Mouse (Mus musculus) myocyte (in vitro differentiated cells): ENCODE results near the gene Fam193b. TPM values are rescaled to one million over a fixed set of nuclear protein-coding genes. Genes with fewer than 3 reads are reported as not detected.

Experiments
- H3K27me3 ChIP-seq: one replicate; pipeline ENCODE4 v1.6.1; 2011; ENCODE audit not compliant: control insufficient read depth, insufficient read depth, insufficient read length
- H3K36me3 ChIP-seq: one replicate; pipeline ENCODE4 v1.6.1; 2011; ENCODE audit not compliant: control insufficient read depth, insufficient read depth
- H3K4me2 ChIP-seq: one replicate; pipeline ENCODE4 v1.6.1; 2011; ENCODE audit warnings: low read depth, control low read depth
- H3K4me3 ChIP-seq: one replicate; pipeline ENCODE4 v1.5.1; 2011; ENCODE audit warnings: mild to moderate bottlenecking, control low read depth, moderate library complexity
- H3K79me2 ChIP-seq: one replicate; pipeline ENCODE4 v1.6.1; 2011; ENCODE audit not compliant: control insufficient read depth, insufficient read depth
- H3ac ChIP-seq: one replicate; pipeline ENCODE4 v1.6.1; 2011; ENCODE audit not compliant: control insufficient read depth, insufficient read length
- CEBPB ChIP-seq: IDR thresholded peaks from 2 replicates; pipeline ENCODE4 v1.6.1; 2011; ENCODE audit warnings: mild to moderate bottlenecking, moderate library complexity; ENCODE audit not compliant: poor library complexity, insufficient read depth, severe bottlenecking
- E2F4 ChIP-seq: IDR thresholded peaks from one replicate; pipeline ENCODE4 v1.6.1; 2011; ENCODE audit warnings: mild to moderate bottlenecking, control low read depth, moderate library complexity; ENCODE audit not compliant: insufficient read depth
- MAX ChIP-seq: IDR thresholded peaks from one replicate; pipeline ENCODE4 v1.6.1; 2011; ENCODE audit warnings: low read depth, mild to moderate bottlenecking, control low read depth
- MYOD1 ChIP-seq, 3 experiments: IDR thresholded peaks; one replicate each; pipeline ENCODE4 v1.6.1; 2011; ENCODE audit warnings: control low read depth in 2 of 3, low read depth in 2 of 3, mild to moderate bottlenecking in 2 of 3, moderate library complexity in 1 of 3; ENCODE audit not compliant: insufficient read length in 2 of 3, control insufficient read depth in 1 of 3
- MYOG ChIP-seq, 3 experiments: IDR thresholded peaks; one replicate each; pipeline ENCODE4 v1.6.1; 2011; ENCODE audit warnings: control low read depth in 2 of 3, low read depth in 2 of 3, mild to moderate bottlenecking in 2 of 3; ENCODE audit not compliant: insufficient read length in 2 of 3, control insufficient read depth in 1 of 3, insufficient read depth in 1 of 3
- POLR2A ChIP-seq: IDR thresholded peaks from one replicate; pipeline ENCODE4 v1.6.1; 2011; ENCODE audit warnings: low read depth, mild to moderate bottlenecking, control low read depth, moderate library complexity; ENCODE audit not compliant: insufficient read length
- POLR2AphosphoS2 ChIP-seq: IDR thresholded peaks from one replicate; pipeline ENCODE4 v1.6.1; 2011; ENCODE audit warnings: low read depth, control low read depth; ENCODE audit not compliant: insufficient read length
- REST ChIP-seq: IDR thresholded peaks from one replicate; pipeline ENCODE4 v1.6.1; 2011; ENCODE audit warnings: mild to moderate bottlenecking, control low read depth, moderate library complexity; ENCODE audit not compliant: insufficient read depth, insufficient read length
- SRF ChIP-seq: IDR thresholded peaks from one replicate; pipeline ENCODE4 v1.6.1; 2011; ENCODE audit warnings: low read depth; ENCODE audit not compliant: control insufficient read depth, insufficient read length
- TCF12 ChIP-seq: IDR thresholded peaks from one replicate; pipeline ENCODE4 v1.6.1; 2011; ENCODE audit warnings: mild to moderate bottlenecking, control low read depth; ENCODE audit not compliant: poor library complexity, insufficient read depth, severe bottlenecking
- TCF3 ChIP-seq: IDR thresholded peaks from one replicate; pipeline ENCODE4 v1.6.1; 2011; ENCODE audit warnings: low read depth, control low read depth; ENCODE audit not compliant: insufficient read length
- USF1 ChIP-seq: IDR thresholded peaks from one replicate; pipeline ENCODE4 v1.6.1; 2011; ENCODE audit warnings: low read depth, mild to moderate bottlenecking, control low read depth, moderate library complexity
- polyA plus RNA-seq: library from polyadenylated mRNA; unstranded; fragments of >200 nt; fragmentation: generic; extraction: Trizol; gene quantifications from one replicate; pipeline ENCODE4 v1.2.1, GENCODE M21; 2012; ENCODE audit warnings: missing spikeins

Fam193b gene
- polyA plus RNA-seq, 1 experiment = 13.5 TPM

DNA sequence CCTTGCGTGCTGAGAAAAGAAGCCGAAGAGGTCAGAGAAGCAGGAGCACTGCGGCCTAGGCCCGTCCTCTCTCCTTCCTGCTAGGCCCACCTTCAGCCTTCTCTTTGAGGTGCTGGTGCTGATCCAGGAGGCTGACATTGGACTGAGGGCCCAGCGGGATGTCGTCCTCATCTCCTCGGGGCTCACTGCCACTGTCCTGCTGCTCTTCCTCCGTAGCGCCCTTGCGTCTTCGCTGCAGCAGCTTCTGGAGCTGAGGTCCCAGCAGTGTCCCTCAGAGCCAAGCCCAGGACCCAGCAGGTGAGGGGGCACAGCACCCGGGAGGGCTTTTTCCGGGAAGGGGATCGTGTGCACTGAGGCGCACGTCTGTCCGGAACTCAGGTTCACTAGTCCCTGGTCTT lies 35.1 kb downstream of the Fam193b start:
- H3K36me3 ChIP-seq = no peaks in the 10 kb centered on the region
- no peaks in the 10 kb centered on the region for H3K27me3 ChIP-seq
- H3ac ChIP-seq = peak overlapping the region; percentile 79
- peak overlapping the region; percentile 93 for H3K4me2 ChIP-seq
- TF ChIP-seq POLR2A = no peak
- H3K4me3 ChIP-seq = peak overlapping the region; percentile 63
- H3K79me2 ChIP-seq = peaks cover 11% of the 10 kb centered on the region

DNA sequence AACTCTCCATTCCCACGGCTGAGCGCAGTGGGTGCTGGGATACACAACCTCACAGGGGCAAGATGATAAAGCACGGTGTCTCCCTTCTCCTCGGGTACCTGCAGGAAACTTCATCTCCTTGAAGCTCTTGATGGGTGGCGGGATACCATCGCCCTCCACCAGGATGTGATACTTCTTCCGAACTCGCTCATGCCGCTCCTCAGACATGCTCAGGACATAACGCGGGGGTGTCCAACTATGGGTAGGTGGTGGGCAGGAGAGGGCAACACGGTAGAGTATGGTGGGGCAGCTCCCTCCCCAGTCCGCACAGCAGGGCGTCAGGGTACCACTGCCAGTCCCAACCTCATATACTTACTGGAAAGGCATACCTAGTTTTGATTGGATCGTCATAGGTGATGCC lies 35.7 kb downstream of the Fam193b start:
- Histone ChIP-seq H3K27me3 (no peaks in the 10 kb centered on the region), H3K36me3 (no peaks in the 10 kb centered on the region), H3K4me3 (peak overlapping the region; percentile 63), H3ac (peak overlapping the region; percentile 79), H3K79me2 (peaks cover 11% of the 10 kb centered on the region), H3K4me2 (peak overlapping the region; percentile 93)
- no peak for TF ChIP-seq E2F4
- TF ChIP-seq MYOD1 (IDR thresholded peaks at IDR 0.05; ENCODE audit: control insufficient read depth in 1 of 3, insufficient read length in 2 of 3, low read depth in 2 of 3) = no peak
- TF ChIP-seq MYOG (IDR thresholded peaks at IDR 0.05; ENCODE audit: control insufficient read depth in 1 of 3, insufficient read depth in 1 of 3, insufficient read length in 2 of 3, low read depth in 2 of 3) = no peak
- no peak for TF ChIP-seq REST
- no peak for TF ChIP-seq POLR2AphosphoS2

DNA sequence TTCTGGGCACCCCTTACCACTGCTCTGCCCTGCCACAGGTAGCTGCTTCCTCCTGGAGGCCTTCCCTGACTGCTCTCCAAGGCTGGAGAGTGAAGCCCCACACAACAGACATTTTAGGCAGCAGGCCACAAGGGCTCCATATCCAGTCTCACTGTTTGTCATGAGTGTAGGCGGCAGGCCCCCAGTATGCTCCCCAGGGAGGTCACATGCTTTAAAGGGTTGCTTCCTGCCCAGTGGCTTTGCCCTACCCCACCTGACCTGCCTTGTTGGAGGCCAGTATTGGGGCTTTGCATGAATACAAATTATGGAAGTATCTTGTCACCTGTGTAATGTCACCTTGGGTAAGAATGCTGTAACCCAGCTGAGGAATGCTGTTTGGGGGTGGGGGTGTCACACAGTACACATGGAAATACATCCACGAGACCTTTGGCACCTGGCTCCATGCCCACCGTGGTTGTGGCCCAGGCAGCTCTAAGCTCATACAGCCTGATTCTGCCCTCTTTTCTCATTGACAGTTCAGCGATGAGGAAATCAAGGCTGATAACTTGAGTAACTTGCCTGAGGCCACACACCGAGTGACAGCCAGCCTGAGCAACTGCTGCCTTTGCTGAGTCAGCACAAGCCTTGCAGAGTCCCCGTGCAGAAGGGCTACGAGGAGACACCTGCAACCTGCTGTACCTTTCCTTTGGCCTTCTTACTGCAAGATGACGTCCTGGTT lies 41.6 kb downstream of the Fam193b start, which contains the start of gene Dok3:
Gene Dok3 (minus strand): TSS at position 99 of the 718 bp plus-strand sequence.
- H3K4me2 ChIP-seq = no peak within 1 kb of the TSS
- H3K79me2 ChIP-seq = no peaks in the 10 kb centered on the region
- H3K36me3 ChIP-seq = no peaks in the 10 kb centered on the region
- no peak within 1 kb of the TSS for H3ac ChIP-seq
- H3K27me3 ChIP-seq = no peaks in the 10 kb centered on the region
- TF ChIP-seq REST = no peak
- TF ChIP-seq TCF12 = no peak
- TF ChIP-seq SRF = no peak
- TF ChIP-seq MAX = no peak
- no peak for TF ChIP-seq USF1
- no peak for TF ChIP-seq E2F4
- TF ChIP-seq POLR2A = no peak
- no peak for TF ChIP-seq MYOD1 (IDR thresholded peaks at IDR 0.05; ENCODE audit: control insufficient read depth in 1 of 3, insufficient read length in 2 of 3, low read depth in 2 of 3)
- TF ChIP-seq MYOG (IDR thresholded peaks at IDR 0.05; ENCODE audit: control insufficient read depth in 1 of 3, insufficient read depth in 1 of 3, insufficient read length in 2 of 3, low read depth in 2 of 3) = no peak
- TF ChIP-seq TCF3 = no peak
- TF ChIP-seq POLR2AphosphoS2 = no peak
- no peak for TF ChIP-seq CEBPB
- H3K4me3 ChIP-seq = no peak within 1 kb of the TSS

DNA sequence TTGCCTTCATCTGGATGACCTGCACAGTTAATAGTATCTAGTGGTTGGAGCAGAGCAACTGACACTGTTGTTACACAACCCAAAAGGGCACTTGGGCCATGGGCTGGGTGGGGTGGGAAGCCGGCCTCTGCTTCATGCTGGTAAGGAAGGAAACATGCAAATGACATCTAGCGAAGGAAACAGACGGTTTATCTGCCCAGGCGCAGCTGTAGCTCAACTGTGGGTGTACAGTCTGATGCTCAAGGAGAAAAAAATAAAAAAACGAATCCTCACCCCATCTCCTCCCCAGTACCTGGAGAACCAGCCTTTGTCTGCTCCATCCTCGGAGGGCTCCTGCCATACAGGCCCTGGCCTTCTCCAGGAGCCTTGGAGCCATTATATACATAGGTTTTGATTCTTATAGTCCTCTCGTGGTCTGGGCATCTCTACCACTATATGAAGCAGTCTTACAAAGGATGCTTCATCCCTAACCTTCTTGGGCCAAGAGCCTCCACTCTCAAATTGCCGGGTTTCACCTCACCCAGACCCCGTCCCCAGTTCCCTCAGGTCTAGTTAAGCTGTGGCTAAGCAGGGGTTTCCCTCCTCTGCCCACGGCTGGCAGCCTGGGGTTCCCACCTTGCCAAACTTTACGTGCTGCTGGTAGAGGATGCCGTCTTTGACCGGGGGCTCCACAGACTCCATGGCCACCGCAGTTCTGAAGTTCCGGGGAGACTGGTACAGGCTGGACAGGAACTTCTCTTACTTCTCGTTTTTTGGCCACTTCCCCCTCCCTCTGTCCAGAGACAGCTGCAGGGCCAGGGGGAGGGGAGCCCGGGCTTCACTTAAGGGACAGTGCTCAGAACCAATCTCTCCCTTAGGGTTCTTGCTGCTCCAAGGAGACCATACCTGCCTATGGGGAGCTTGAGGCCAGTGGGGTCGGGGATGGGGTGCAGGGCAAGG lies 42.8 kb downstream of the Fam193b start:
- TF ChIP-seq REST (no peak), MYOG (IDR thresholded peaks at IDR 0.05; ENCODE audit: control insufficient read depth in 1 of 3, insufficient read depth in 1 of 3, insufficient read length in 2 of 3, low read depth in 2 of 3) (peak in 1 of 3 experiments; percentile 45)
- no peak overlapping the region for H3K4me3 ChIP-seq
- H3K27me3 ChIP-seq = no peaks in the 10 kb centered on the region
- H3K79me2 ChIP-seq = no peaks in the 10 kb centered on the region
- no peak overlapping the region for H3K4me2 ChIP-seq
- H3ac ChIP-seq = no peak overlapping the region
- no peaks in the 10 kb centered on the region for H3K36me3 ChIP-seq

DNA sequence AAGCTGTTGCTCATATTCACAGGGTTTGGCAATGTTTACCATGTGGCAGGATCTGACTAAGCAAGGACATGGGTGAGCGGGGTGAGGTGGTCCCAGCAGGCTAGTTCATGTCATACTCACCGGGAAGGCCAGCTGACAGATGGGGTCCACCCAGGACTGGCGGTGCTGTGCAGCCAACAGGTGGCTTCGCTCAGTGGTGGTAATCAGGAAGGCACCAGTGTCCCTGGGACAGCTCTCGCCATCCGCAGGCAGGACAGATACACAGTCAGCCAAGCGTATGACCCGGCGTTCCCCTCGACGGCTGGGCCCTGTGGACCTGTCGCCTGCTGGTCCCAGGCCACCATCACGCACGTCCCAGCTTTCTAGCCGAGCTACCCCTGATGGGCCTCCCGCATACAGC lies 43.7 kb downstream of the Fam193b start:
- H3K36me3 ChIP-seq = no peaks in the 10 kb centered on the region
- H3ac ChIP-seq = no peak overlapping the region
- no peak overlapping the region for H3K4me3 ChIP-seq
- H3K27me3 ChIP-seq = no peaks in the 10 kb centered on the region
- H3K79me2 ChIP-seq = no peaks in the 10 kb centered on the region
- TF ChIP-seq USF1 (no peak), CEBPB (no peak), TCF3 (no peak), SRF (no peak), REST (no peak), MYOG (IDR thresholded peaks at IDR 0.05; ENCODE audit: control insufficient read depth in 1 of 3, insufficient read depth in 1 of 3, insufficient read length in 2 of 3, low read depth in 2 of 3) (peak in 1 of 3 experiments; percentile 47)
- H3K4me2 ChIP-seq = no peak overlapping the region
